Mouse (Mus musculus) c-Kit-positive CD71-positive TER-119-negative erythroid progenitor cells, embryonic 14.5 days (primary cell): ENCODE results near the gene Kif26a.

Experiments
- DNase-seq: peaks from one replicate; pipeline ENCODE4 v3.0.0-alpha.2; 2013; ENCODE audit warnings: low read depth

Kif26a gene

GRCm38 (mm10) chr12:112130161-112130860 lies 15.7 kb upstream of the Kif26a start:
- no peak for DNase-seq

- no peak for DNase-seq
These were observed 15.1 kb upstream of the Kif26a start for GRCm38 (mm10) chr12:112130957-112131356.

DNA sequence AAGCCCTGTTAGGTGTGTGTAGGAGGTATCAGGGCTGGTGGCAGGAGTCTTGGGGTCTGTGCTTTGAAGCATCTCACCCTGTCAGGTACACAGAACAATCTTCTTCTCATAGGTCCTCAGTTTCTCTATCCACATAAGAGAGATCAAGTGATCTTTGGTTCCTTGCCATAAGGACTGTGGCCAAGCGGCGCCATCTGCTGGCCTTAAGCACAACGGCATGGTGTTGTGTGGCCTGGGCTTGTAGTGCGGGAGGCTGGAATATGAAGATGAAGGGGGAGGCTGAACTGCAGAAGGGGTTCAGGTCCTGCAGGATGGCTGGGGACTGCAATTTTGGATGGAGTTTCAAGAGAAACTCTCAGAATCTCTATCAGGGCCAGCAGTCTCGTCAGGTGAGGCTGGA lies 5.8 kb upstream of the Kif26a start:
- DNase-seq = no peak

- DNase-seq = no peak
These were observed 5.3 kb upstream of the Kif26a start for GRCm38 (mm10) chr12:112140745-112141144.

GRCm38 (mm10) chr12:112141300-112141699 lies 4.7 kb upstream of the Kif26a start:
- no peak for DNase-seq

- DNase-seq = no peak
These were observed 2.7 kb upstream of the Kif26a start for GRCm38 (mm10) chr12:112143116-112143832.

DNA sequence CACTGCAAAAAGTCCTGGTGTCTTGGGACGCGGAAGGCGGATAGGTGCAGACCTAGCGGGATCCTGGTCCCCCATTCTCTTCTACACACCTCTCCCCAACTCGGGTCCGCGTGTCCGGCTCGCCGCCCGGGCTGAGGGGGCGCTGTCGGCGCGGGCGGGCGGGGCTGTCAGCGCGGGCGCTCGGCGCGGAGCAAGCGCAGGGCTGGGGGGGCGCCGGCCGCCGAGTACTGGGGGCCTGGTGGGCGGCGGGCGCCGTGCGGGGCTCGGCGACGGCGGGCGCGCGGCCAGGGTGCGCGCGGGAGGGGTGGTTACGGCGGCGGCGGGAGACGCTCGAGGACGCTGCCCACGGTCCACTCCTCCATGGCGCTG lies 2.2 kb upstream of the Kif26a start:
- no peak for DNase-seq

DNA sequence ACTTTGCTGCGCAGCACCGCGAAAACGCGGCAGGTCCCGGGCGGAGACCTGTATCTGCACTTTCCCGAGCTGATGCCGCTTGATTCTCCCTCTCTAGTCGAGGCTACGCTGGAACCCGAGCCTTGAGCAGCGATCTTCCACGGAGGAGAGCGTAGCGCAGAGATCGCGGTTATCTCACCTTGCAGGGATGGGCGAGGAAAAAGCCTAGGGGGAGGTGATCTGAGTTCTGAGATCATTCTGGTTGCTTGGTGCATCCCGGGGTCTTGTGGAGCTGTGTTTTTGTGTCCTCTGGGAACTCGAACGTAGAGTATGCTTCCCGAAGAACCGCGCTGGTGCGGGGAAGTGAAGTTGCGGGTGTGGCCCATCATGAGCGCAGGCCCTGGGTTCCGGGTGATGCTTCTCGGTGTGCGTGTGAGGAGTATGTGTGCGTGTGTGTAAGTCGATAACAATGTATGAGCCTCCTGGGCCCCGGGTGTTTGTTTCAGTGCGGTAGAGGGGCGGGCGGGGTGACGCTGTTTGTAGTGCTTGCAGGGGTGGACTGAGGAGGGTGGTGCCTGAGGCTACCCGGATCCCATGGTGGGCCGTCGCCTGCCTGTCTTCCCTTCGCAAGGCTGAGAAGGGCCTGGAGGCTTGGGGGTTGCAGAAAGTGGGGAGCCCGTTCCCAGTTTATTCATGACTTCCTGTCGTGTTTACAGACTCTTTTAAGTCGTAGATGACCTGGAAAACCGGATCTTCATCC lies 1.5 kb upstream of the Kif26a start:
- DNase-seq = no peak

GRCm38 (mm10) chr12:112145211-112145874 lies 665 bp upstream of the Kif26a start:
- peak; percentile 56 for DNase-seq

- DNase-seq = no peak
These were observed 1.4 kb downstream of the Kif26a start for GRCm38 (mm10) chr12:112147365-112147764.

DNA sequence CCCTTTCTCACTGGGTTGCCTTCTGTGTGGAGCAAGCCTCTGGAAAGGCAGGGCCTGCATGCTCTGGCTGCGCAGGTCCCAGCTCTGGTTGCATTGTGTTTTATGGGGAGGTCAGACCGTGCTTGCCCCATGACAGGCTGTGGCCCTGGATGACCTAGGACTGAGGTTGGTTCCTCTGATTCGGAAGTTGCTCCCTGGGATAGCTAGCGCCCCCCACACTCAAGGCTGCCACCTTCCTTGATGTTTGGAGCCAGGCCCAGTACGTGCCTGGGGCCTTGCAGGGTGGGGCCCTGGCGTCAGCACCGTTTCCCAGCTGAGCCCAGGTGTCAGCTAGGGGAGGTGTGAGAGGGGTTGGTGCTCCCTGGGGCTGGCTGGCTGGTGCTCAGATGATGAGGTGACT lies 4.0 kb downstream of the Kif26a start:
- no peak for DNase-seq

GRCm38 (mm10) chr12:112151244-112151979 lies 5.4 kb downstream of the Kif26a start:
- no peak for DNase-seq

DNA sequence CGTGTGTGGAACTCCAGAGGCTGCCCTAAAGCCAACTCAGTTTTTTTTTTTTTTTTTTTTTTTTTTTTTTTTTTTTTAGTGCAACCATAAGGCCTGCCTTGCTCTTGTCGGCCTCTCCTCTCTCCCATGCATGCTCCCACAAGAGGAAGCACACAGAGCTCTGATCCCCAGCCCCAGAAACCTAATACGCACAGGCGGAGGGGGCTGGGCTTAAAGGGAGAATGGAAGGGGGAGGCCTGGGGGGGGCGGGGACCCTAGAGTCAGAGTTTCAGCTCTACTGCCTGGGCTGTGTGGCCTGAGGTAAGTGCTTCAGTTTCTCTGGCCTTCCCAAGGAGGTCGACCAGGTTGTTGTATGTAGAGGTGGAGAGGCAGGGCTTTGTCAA lies 6.0 kb downstream of the Kif26a start:
- DNase-seq = no peak

DNA sequence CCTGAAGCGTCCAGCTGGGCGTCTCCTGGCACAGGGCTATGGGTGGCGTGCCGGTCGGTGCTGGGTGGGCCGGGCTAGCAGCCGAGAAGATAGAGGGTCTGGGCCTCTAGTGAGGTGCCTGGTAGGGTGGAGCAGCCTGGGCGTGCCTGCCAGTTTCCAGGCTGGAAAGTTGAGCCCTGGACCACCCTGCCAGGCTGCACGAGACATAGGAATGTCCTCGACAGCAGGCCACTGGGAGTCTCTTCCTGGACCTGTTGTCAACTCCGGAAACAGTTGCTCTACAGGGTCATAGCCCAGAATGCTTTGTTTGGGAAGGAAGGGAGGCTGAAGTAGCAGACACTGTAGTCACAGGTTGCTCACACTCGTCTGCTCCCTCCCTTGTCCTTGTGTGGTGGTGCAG lies 7.6 kb downstream of the Kif26a start:
- DNase-seq = no peak

GRCm38 (mm10) chr12:112154476-112154875 lies 8.5 kb downstream of the Kif26a start:
- DNase-seq = no peak

DNA sequence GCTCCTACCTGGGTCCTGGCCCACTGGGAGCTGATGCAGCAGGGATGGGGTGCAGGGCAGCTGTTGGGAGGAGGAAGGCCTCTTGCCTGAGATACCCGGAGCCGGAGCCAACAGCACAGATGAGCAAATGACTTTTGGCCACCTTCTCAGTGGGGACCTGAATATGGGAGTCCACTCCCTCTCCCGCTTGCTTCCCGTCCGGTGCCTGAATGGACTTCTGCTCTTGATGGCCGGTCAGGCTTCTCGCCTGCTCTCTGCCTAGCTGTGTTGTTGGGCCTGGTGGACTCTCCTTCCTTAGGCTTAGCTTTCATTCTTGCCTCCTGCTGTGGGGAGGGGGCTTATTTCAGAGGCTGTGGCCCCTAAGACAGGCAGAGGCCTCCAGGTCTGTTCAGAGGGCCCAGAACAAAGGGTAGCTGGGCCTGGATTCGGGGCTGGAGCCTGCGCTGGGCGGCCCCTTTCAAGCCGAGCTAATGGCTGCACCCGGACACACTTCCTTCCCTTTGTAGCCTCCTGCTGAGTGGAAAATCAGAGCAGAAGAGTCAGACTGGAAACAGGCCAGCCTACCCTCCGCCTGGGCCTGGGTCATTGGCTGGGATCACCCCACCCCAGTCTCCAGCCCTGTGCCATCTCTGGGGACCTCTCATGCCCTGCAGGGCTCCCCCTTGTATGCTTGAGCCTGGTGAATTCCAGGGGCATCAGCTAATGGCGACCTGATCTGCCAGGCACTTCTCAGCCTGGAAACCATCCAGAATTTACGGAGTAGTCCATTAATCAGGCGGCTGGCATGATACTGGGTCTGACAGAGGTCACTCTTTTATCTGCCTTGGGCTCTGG lies 9.4 kb downstream of the Kif26a start:
- DNase-seq = no peak

DNA sequence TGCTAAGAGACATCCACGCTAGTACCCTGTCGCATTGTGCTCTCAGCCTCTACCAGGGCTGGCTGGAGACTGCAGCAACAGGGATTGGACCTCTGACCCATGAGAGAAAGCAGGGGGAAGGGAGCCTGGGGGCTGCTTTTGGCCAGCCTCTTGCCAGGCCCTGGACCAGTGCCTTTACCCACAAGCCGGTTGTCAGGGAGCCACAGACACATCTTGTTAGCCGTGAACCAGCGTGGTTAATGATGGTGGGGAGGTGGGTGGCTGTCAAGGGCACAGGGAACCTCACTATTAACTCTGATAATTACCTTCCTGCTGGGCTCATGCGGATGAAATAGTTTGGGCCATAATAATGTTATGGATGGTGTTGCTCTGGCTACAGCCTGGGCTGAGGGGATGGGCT lies 10.8 kb downstream of the Kif26a start:
- DNase-seq = no peak

GRCm38 (mm10) chr12:112158246-112158645 lies 12.2 kb downstream of the Kif26a start:
- DNase-seq = no peak

DNA sequence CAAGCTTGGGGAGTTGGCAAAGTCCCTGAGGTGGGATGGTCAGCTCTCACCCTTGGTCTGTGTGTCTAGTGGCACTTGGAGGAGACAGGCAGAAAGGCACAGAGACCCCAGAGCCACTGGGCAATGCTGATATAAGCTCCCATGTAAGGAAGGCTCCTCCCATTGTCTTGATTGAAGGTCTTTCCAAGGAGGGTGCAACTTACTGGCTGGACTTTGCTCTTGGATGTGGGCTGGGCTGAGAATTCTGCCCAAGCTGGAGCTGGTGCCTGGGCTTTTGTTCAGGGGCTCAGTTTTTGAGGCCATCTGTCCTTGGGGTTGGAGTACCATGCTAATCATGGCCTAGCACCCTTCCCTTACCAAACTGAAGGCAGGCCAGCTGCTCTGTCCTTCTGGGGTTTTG lies 12.8 kb downstream of the Kif26a start:
- no peak for DNase-seq

DNA sequence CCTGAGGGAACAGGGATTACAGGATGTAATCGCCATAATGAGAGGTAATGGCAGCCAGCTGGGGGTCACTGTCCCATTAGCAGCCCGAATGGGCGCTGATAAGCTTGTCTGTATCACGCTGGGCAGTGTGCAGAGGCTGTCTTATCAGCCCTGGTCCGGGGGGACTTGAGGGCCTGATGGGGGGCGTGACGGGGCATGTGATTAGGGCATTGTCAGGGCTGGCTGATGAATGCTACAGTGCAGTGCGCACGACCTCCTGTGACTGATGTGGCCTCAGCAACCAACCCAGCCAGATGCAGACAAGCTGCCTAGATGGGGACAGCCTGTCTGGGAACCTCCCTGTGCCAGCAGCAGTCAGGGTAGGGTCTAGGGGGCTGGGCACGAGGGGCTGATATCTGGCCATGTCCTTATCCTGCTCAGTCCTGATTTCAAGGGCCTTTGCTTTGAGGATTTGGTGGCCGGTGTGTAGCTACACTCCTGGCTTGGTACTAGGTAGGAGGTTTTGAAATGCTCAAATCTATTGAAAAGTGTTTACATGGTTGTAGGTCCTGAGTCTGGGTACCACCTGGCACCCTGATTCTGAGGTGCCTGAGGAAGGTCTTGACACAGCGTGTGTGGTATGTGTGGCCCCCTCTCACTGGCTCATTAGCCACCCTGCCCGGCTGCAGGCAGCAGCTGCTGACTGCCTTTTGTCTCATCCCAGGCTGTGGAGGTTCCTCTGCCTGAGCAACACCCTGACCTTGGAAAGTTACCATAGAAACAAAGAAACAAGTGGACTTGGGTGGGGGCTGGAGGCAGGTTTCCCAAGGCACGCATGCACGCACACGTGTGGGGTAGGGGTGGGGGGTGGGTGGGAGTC lies 18.2 kb downstream of the Kif26a start:
- no peak for DNase-seq
